Mouse (Mus musculus): ENCODE data around the gene Rbm14. TPM values are rescaled to one million over a fixed set of nuclear protein-coding genes. Genes with fewer than 3 reads are reported as not detected.
"Not testable (repeated sequence)": the region's sequence is repeated elsewhere in the genome, so short reads cannot be mapped to it uniquely, and the experiment has no call there.

Gene Rbm14
- polyA plus RNA-seq, 1 experiment from 2014 or later: 103 TPM

GRCm38 (mm10) chr19:4772785-4773184 is 38.6 kb downstream of the Rbm14 start:
- no peaks in the 10 kb centered on the region for H3K9me3 ChIP-seq (replicated peaks)
- no peak overlapping the region for H3K9ac ChIP-seq
- WGBS: 86% methylated on average over 3 of the region's 3 CpGs

GRCm38 (mm10) chr19:4767507-4768148 is 43.8 kb downstream of the Rbm14 start:
- Histone ChIP-seq H3K27ac (no peak overlapping the region), H3K9ac (no peak overlapping the region), H3K9me3 (replicated peaks) (no peaks in the 10 kb centered on the region), H3K36me3 (peaks cover 95% of the 10 kb centered on the region), H3K4me1 (no peaks in the 10 kb centered on the region), H3K27me3 (no peaks in the 10 kb centered on the region), H3K4me3 (replicated peaks) (no peak overlapping the region), H3K4me2 (no peak overlapping the region)
- ATAC-seq (replicated peaks; ENCODE audit: low FRiP score): 0 out of 2 replicates have a peak, but pooled peaks have one; percentile 18
- 83% methylated on average over 12 of the region's 12 CpGs for WGBS

More at GRCm38 (mm10) chr19:4772785-4773184, 38.6 kb downstream of the Rbm14 start:
- no peaks in the 10 kb centered on the region for H3K27me3 ChIP-seq
- peaks cover 94% of the 10 kb centered on the region for H3K36me3 ChIP-seq
- H3K4me2 ChIP-seq: no peak overlapping the region
- H3K4me1 ChIP-seq: no peaks in the 10 kb centered on the region
- H3K4me3 ChIP-seq (replicated peaks): no peak overlapping the region
- no peak for ATAC-seq (replicated peaks; ENCODE audit: low FRiP score)
- H3K27ac ChIP-seq: no peak overlapping the region

- no peak for ATAC-seq (replicated peaks; ENCODE audit: low FRiP score)
- Histone ChIP-seq H3K36me3 (peaks cover 82% of the 10 kb centered on the region), H3K9me3 (replicated peaks) (no peaks in the 10 kb centered on the region), H3K9ac (no peak overlapping the region), H3K27me3 (no peaks in the 10 kb centered on the region), H3K27ac (no peak overlapping the region), H3K4me2 (no peak overlapping the region), H3K4me3 (replicated peaks) (no peak overlapping the region), H3K4me1 (peaks cover 17% of the 10 kb centered on the region)
- 65% methylated on average over 1 of the region's 1 CpGs for WGBS
Observed at GRCm38 (mm10) chr19:4762876-4763275, 48.6 kb downstream of the Rbm14 start.

GRCm38 (mm10) chr19:4760544-4760943 is 50.9 kb downstream of the Rbm14 start:
- not testable (repeated sequence) for ATAC-seq (replicated peaks; ENCODE audit: low FRiP score); H3K27ac ChIP-seq; H3K4me2 ChIP-seq; H3K9me3 ChIP-seq (replicated peaks); H3K4me3 ChIP-seq (replicated peaks); H3K27me3 ChIP-seq; H3K9ac ChIP-seq
- WGBS: 89% methylated on average over 8 of the region's 8 CpGs
- Histone ChIP-seq H3K36me3 (peaks cover 61% of the 10 kb centered on the region), H3K4me1 (peaks cover 26% of the 10 kb centered on the region)

GRCm38 (mm10) chr19:4756921-4757320 is 54.5 kb downstream of the Rbm14 start:
- Histone ChIP-seq H3K4me2 (peak overlapping the region; percentile 77), H3K36me3 (peaks cover 27% of the 10 kb centered on the region), H3K4me1 (peaks cover 26% of the 10 kb centered on the region), H3K27me3 (no peaks in the 10 kb centered on the region), H3K27ac (peak overlapping the region; percentile 98), H3K9ac (peak overlapping the region; percentile 89), H3K4me3 (replicated peaks) (peak overlapping the region; percentile 81), H3K9me3 (replicated peaks) (no peaks in the 10 kb centered on the region)
- ATAC-seq (replicated peaks; ENCODE audit: low FRiP score): no peak
- 1% methylated on average over 9 of the region's 9 CpGs for WGBS

- Histone ChIP-seq H3K27ac (peak within 1 kb of the TSS; percentile 98), H3K36me3 (peaks cover 21% of the 10 kb centered on the region), H3K27me3 (no peaks in the 10 kb centered on the region), H3K4me3 (replicated peaks) (peak within 1 kb of the TSS; percentile 81), H3K9ac (peak within 1 kb of the TSS; percentile 89), H3K4me1 (peaks cover 26% of the 10 kb centered on the region), H3K9me3 (replicated peaks) (no peaks in the 10 kb centered on the region), H3K4me2 (peak within 1 kb of the TSS; percentile 77)
- under 1% methylated on average over 65 of the region's 65 CpGs for WGBS
- peak; percentile 98 for ATAC-seq (replicated peaks; ENCODE audit: low FRiP score)
Observed at GRCm38 (mm10) chr19:4756193-4756911, 55.1 kb downstream of the Rbm14 start, which contains the start of gene Rbm4b. Gene Rbm4b, plus strand, starts transcription at chr19:4756497.

- Histone ChIP-seq H3K4me3 (replicated peaks) (peak overlapping the region; percentile 81), H3K27me3 (no peaks in the 10 kb centered on the region), H3K36me3 (peaks cover 14% of the 10 kb centered on the region), H3K9me3 (replicated peaks) (no peaks in the 10 kb centered on the region), H3K27ac (peak overlapping the region; percentile 98), H3K9ac (peak overlapping the region; percentile 42), H3K4me1 (peaks cover 26% of the 10 kb centered on the region), H3K4me2 (peak overlapping the region; percentile 77)
- peak; percentile 70 for ATAC-seq (replicated peaks; ENCODE audit: low FRiP score)
- under 1% methylated on average over 10 of the region's 10 CpGs for WGBS
Observed at GRCm38 (mm10) chr19:4755565-4756192, 55.8 kb downstream of the Rbm14 start.

Other genes starting within 250 kb of the Rbm14 start
- gene Lrfn4, start 196.0 kb downstream of the Rbm14 start, polyA plus RNA-seq (2015; fragmentation: Nextera tagmentation; extraction: Ambion mirVana): 6.6 and 7.7 TPM in 2 replicates
- 79.8 and 80.5 TPM in 2 replicates for gene Rce1, start 186.0 kb downstream of the Rbm14 start, polyA plus RNA-seq (2015; fragmentation: Nextera tagmentation; extraction: Ambion mirVana)
- 2.0 and 3.4 TPM in 2 replicates for gene Gm960, start 113.0 kb downstream of the Rbm14 start, polyA plus RNA-seq (2015; fragmentation: Nextera tagmentation; extraction: Ambion mirVana)
- gene Sptbn2, start 100.5 kb downstream of the Rbm14 start, polyA plus RNA-seq (2015; fragmentation: Nextera tagmentation; extraction: Ambion mirVana): 2.7 and 2.9 TPM in 2 replicates
- gene Rbm4b, start 55.1 kb downstream of the Rbm14 start, polyA plus RNA-seq (2015; fragmentation: Nextera tagmentation; extraction: Ambion mirVana): 75.2 and 75.5 TPM in 2 replicates
- gene Rbm4, start 17.7 kb downstream of the Rbm14 start, polyA plus RNA-seq (2015; fragmentation: Nextera tagmentation; extraction: Ambion mirVana): 66.1 and 67.6 TPM in 2 replicates
- 38.2 and 40.3 TPM in 2 replicates for gene Gm21992, start within 50 bp of the Rbm14 start, polyA plus RNA-seq (2015; fragmentation: Nextera tagmentation; extraction: Ambion mirVana)
- 59.3 and 64.5 TPM in 2 replicates for gene Ccs, start 27.7 kb upstream of the Rbm14 start, polyA plus RNA-seq (2015; fragmentation: Nextera tagmentation; extraction: Ambion mirVana)
- gene Ccdc87, start 27.7 kb upstream of the Rbm14 start, polyA plus RNA-seq (2015; fragmentation: Nextera tagmentation; extraction: Ambion mirVana): not detected in 2 replicates
- gene Ctsf, start 43.5 kb upstream of the Rbm14 start, polyA plus RNA-seq (2015; fragmentation: Nextera tagmentation; extraction: Ambion mirVana): 48.2 and 58.1 TPM in 2 replicates
- gene Actn3, start 66.3 kb upstream of the Rbm14 start, polyA plus RNA-seq (2015; fragmentation: Nextera tagmentation; extraction: Ambion mirVana): 10.6 and 12.0 TPM in 2 replicates
- 10.8 and 12.0 TPM in 2 replicates for gene Zdhhc24, start 67.0 kb upstream of the Rbm14 start, polyA plus RNA-seq (2015; fragmentation: Nextera tagmentation; extraction: Ambion mirVana)
- gene Bbs1, start 95.0 kb upstream of the Rbm14 start, polyA plus RNA-seq (2015; fragmentation: Nextera tagmentation; extraction: Ambion mirVana): 5.2 and 6.7 TPM in 2 replicates
- gene Dpp3, start 116.7 kb upstream of the Rbm14 start, polyA plus RNA-seq (2015; fragmentation: Nextera tagmentation; extraction: Ambion mirVana): 96.4 and 108 TPM in 2 replicates
- 2.9 and 3.0 TPM in 2 replicates for gene Peli3, start 131.5 kb upstream of the Rbm14 start, polyA plus RNA-seq (2015; fragmentation: Nextera tagmentation; extraction: Ambion mirVana)
- gene Mrpl11, start 150.5 kb upstream of the Rbm14 start, polyA plus RNA-seq (2015; fragmentation: Nextera tagmentation; extraction: Ambion mirVana): 108 and 125 TPM in 2 replicates
- gene Npas4, start 178.7 kb upstream of the Rbm14 start, polyA plus RNA-seq (2015; fragmentation: Nextera tagmentation; extraction: Ambion mirVana): 0.18 TPM in 1 of 2 replicates, not detected in the other
- 6.0 and 7.0 TPM in 2 replicates for gene Slc29a2, start 212.2 kb upstream of the Rbm14 start, polyA plus RNA-seq (2015; fragmentation: Nextera tagmentation; extraction: Ambion mirVana)
- gene B4gat1, start 227.2 kb upstream of the Rbm14 start, polyA plus RNA-seq (2015; fragmentation: Nextera tagmentation; extraction: Ambion mirVana): 51.0 and 51.7 TPM in 2 replicates
- 2.1 and 2.3 TPM in 2 replicates for gene AC124502.3, start 227.3 kb upstream of the Rbm14 start, polyA plus RNA-seq (2015; fragmentation: Nextera tagmentation; extraction: Ambion mirVana)
- 44.0 and 51.6 TPM in 2 replicates for gene Brms1, start 229.7 kb upstream of the Rbm14 start, polyA plus RNA-seq (2015; fragmentation: Nextera tagmentation; extraction: Ambion mirVana)
- gene Rin1, start 238.8 kb upstream of the Rbm14 start, polyA plus RNA-seq (2015; fragmentation: Nextera tagmentation; extraction: Ambion mirVana): 3.0 and 4.2 TPM in 2 replicates

Data from kidney, embryonic 15.5 days (tissue).